Mouse (Mus musculus) kidney, adult 11 months (tissue): ENCODE data around the gene Astl.

ENCODE experiments used
- DNase-seq: peaks from one replicate; pipeline ENCODE4 v3.0.0; 2022

Gene Astl

DNA sequence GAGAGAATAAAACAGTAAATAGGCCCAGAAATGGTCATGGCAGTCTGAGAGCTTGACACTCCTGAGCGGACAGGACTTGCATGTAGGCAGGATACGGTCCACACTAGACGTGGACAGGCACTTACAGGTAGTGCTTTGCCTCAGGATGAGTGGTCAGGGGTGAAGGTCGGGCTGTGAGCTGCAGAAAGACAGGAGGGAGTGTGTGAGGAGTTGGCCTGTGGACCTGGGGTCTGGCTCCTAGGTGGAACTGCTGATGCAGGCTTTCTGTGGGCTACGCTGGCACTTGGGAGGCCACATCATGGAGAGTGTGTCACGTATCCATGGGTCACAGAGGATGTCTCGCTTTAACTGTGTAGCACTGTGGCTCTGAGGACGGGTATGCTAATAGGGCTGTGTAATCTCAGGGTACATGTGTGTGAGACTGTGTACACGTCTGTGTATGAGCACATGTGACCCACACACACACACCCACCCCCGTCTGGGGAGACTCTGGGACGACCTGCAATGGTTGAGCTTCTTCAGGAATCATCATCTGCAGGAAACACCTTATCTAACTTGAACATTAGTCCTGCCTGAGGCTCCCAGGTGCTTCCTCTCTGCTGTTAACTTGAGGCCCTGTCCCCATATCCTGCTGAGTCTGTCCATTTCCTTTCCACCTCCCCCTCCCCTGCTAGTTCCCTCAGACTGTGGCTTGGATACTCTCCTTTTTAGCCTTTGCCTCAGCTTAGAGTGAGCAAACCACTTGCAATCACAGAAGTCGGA is 10.2 kb upstream of the Astl start:
- DNase-seq, result no peak

DNA sequence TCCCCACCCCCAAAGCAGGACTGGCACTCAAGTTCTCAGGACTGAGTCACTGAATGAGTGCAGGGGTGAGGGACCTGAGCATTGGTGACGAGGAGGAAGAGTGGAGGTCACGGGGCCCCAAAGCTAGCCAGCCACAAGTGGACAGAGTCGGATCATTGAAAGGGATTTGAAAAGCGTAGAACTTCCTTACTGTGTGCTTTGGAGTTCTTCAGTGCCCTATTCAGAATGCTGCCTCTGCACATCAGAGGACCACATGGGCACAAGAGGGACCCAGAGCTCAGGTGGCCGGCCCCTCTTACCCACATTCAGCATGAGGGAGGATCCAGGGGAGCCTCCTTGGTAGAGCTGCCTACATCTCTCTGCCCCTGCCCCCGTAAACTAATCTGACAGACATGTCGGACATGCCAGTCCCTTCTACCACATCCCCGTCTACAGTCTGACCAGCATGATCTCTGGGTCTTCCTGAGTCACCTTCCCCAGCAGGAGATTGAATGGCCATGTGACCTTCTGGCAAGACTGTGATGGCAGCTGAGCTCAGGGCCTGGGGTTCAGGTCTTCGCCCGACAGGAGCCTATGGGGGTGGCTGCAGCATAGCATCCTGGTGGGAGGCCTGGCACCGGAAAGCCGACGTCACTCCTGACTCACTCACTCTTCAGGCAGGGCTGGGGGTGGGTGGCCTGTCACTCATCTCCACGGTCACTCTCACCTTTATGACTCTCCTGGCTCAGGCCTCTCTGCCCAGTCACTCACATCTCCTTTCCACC is 5.5 kb upstream of the Astl start:
- no peak for DNase-seq

DNA sequence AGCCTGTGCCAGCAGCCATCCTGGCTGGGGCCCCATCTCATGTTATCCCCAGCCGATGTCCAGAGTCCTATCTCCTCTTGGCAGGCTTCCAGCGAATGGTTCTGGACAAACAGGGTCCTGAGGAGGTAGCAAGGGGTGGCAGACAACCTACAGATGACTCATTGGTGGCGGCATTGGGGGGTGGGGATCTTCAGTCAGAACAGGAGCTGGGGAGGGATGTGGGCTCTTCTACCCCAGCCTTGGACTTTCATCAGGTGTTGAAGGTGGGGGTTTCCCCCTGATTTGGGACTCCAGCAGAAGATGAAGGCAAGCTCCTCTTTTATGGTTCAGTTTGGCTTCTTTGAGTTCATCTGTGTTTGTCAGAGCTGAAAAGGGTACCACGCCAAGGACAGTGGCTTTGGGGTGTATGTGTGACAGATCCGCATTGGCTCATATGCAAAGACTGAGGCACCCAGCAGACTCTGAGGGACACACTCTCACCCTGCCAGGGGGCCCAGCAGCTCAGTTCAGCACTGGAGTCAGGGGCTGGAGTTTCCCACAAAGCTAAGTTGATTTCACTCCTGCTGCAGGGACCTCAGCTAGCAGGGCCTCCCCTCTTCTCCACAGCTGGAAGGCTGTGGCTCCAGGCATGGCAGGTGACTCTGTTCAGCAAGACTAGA is 4.4 kb upstream of the Astl start:
- DNase-seq, result no peak

DNA sequence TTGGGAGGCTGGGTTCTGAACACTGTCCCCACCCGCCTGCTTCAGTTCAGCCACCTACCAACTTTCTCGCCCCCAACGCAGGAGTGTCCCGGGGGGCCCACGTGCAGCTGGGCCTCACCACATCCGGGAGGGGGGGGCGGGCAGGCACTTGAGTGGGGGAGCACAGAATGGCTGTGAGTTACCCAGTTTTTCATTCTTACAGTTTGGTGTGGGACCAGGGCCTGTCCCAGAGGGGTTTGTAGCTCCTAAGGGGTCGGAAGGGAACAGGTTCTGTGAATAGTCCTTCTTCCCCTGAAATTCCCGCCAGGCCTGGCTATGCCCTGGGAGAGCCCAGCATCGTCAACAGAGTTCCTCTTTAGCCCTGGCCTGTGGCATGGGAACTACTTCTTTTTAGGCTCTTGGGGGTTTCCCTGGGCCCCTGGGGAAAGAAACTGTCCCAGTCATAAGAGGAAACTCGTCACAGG is 3.3 kb upstream of the Astl start:
- no peak for DNase-seq

- DNase-seq, result peak; percentile 81
Measured at GRCm38 (mm10) chr2:127335767-127336496, 2.5 kb upstream of the Astl start, which contains the start of gene Dusp2. TSS of gene Dusp2 (plus strand) at chr2:127336159.

DNA sequence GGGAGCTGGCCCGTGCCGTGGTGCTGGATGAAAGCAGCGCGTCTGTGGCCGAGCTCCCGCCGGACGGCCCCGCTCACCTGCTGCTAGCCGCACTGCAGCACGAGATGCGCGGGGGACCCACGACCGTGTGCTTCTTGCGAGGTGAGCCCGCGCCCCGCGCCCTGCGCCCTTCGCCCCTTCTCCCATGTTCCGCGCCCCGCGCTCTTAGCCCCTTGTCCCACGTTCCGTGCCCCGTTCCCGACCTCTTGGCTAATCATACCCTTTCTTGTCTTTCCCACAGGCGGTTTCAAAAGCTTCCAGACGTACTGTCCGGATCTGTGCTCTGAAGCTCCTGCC is 2.0 kb upstream of the Astl start:
- DNase-seq, result no peak

DNA sequence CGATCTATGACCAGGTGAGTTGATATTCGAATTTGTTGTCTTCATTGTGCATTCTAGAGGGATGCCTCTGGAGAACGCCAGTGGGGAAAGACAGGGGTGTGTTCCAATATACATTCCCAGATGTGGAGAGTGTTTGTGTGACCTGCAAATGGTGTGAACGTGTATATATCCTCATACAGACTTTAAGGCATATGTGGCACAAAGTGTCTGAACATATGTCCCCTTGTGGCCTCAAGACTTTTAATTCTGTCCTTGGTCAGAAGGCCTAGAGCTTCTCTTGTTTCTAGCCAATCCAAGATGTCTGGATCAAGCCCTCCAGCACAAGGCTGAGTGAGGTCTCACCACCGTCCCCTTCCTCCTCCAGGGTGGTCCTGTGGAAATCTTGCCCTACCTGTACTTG is 1.6 kb upstream of the Astl start:
- no peak for DNase-seq

DNA sequence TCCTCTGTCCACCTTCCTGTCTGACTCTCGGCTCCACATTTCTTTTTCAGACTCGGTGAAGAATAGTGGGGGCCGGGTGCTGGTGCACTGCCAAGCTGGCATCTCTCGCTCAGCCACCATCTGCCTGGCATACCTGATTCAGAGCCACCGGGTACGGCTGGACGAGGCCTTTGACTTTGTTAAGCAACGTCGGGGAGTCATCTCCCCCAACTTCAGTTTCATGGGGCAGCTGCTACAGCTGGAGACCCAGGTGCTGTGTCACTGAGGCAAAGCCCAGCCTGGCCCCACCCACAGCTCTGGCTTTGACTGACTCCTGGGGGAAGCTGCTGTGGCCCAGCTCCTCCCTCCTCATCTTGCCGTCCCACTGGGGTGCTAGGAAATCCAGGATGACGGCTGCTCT is 908 bp upstream of the Astl start:
- DNase-seq, result no peak

GRCm38 (mm10) chr2:127338012-127338411 is 427 bp upstream of the Astl start:
- no peak for DNase-seq

GRCm38 (mm10) chr2:127338833-127339232 is 394 bp downstream of the Astl start:
- no peak for DNase-seq

GRCm38 (mm10) chr2:127339262-127339661 is 823 bp downstream of the Astl start:
- DNase-seq, result no peak

GRCm38 (mm10) chr2:127341159-127341558 is 2.7 kb downstream of the Astl start:
- peak; percentile 31 for DNase-seq

- no peak for DNase-seq
Measured at GRCm38 (mm10) chr2:127346334-127346733, 7.9 kb downstream of the Astl start.

- no peak for DNase-seq
Measured at GRCm38 (mm10) chr2:127347147-127347985, 8.9 kb downstream of the Astl start.

- DNase-seq, result no peak
Measured at GRCm38 (mm10) chr2:127353881-127354280, 15.4 kb downstream of the Astl start.

- peak; percentile 89 for DNase-seq
Measured at GRCm38 (mm10) chr2:127362459-127363281, 24.2 kb downstream of the Astl start, which contains the start of gene Adra2b. TSS of gene Adra2b (plus strand) at chr2:127363208.

GRCm38 (mm10) chr2:127363282-127363652 is 24.8 kb downstream of the Astl start:
- no peak for DNase-seq

DNA sequence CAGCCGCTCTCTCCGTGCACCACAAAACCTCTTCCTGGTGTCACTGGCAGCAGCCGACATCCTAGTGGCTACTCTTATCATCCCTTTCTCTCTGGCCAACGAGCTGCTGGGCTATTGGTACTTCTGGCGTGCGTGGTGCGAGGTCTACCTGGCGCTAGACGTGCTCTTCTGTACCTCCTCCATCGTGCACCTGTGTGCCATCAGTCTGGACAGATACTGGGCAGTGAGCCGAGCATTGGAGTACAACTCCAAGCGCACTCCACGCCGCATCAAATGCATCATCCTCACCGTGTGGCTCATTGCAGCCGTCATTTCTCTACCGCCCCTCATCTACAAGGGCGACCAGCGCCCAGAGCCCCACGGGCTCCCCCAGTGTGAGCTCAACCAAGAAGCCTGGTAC is 25.3 kb downstream of the Astl start:
- DNase-seq, result peak; percentile 31

DNA sequence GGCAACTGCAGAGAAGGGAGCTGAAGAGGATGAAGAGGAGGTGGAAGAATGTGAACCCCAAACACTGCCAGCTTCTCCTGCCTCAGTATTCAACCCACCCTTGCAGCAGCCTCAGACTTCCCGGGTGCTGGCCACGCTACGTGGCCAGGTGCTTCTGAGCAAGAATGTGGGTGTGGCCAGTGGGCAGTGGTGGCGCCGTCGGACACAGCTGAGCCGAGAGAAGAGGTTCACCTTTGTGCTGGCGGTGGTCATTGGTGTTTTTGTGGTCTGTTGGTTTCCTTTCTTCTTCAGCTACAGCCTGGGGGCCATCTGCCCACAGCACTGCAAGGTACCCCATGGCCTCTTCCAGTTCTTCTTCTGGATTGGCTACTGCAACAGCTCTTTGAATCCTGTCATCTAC is 26.0 kb downstream of the Astl start:
- peak; percentile 69 for DNase-seq

DNA sequence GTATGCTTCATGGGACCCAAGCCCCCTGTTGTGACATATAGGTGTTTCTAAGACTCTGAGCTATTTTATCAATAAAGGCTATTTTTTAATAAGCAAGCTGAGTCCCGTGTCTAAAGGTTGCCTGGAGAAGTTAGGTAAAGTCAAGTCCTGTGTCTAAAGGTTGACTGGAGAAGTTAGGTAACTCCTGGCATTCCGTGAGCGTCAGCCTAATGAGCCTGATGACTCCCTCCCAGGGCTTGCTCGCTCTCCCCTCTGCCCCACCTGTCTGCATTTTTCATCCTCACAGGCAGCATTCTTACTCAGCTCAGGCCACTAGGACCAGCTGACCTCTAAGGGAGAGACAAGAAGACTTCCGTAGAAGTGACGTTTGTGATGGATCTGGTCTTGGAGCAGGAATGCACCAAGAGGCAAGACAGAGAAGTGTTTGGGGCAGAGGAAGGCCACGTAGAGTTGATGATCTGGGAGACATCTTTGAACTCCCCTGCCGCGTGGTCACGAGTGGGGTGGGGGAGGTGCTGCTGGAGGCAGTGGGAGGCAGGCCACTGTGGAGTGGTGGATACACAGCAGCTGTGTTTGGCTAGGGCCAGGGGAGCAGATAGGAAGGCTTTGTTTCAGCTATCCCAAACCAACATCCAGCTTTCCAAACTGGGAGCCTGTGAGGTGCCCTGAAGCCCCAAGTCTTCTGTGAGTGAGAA is 28.8 kb downstream of the Astl start:
- peak; percentile 88 for DNase-seq
